Mouse (Mus musculus) myocyte (in vitro differentiated cells): ENCODE results near the gene Ldb2.

Experiments used
- CEBPB ChIP-seq: IDR thresholded peaks from 2 replicates; pipeline ENCODE4 v1.6.1; 2011; ENCODE audit warnings: mild to moderate bottlenecking, moderate library complexity; ENCODE audit not compliant: poor library complexity, insufficient read depth, severe bottlenecking
- E2F4 ChIP-seq: IDR thresholded peaks from one replicate; pipeline ENCODE4 v1.6.1; 2011; ENCODE audit warnings: mild to moderate bottlenecking, control low read depth, moderate library complexity; ENCODE audit not compliant: insufficient read depth
- MAX ChIP-seq: IDR thresholded peaks from one replicate; pipeline ENCODE4 v1.6.1; 2011; ENCODE audit warnings: low read depth, mild to moderate bottlenecking, control low read depth
- MYOD1 ChIP-seq, 3 experiments: IDR thresholded peaks; one replicate each; pipeline ENCODE4 v1.6.1; 2011; ENCODE audit warnings: control low read depth in 2 of 3, low read depth in 2 of 3, mild to moderate bottlenecking in 2 of 3, moderate library complexity in 1 of 3; ENCODE audit not compliant: insufficient read length in 2 of 3, control insufficient read depth in 1 of 3
- MYOG ChIP-seq, 3 experiments: IDR thresholded peaks; one replicate each; pipeline ENCODE4 v1.6.1; 2011; ENCODE audit warnings: control low read depth in 2 of 3, low read depth in 2 of 3, mild to moderate bottlenecking in 2 of 3; ENCODE audit not compliant: insufficient read length in 2 of 3, control insufficient read depth in 1 of 3, insufficient read depth in 1 of 3
- POLR2A ChIP-seq: IDR thresholded peaks from one replicate; pipeline ENCODE4 v1.6.1; 2011; ENCODE audit warnings: low read depth, mild to moderate bottlenecking, control low read depth, moderate library complexity; ENCODE audit not compliant: insufficient read length
- POLR2AphosphoS2 ChIP-seq: IDR thresholded peaks from one replicate; pipeline ENCODE4 v1.6.1; 2011; ENCODE audit warnings: low read depth, control low read depth; ENCODE audit not compliant: insufficient read length
- SRF ChIP-seq: IDR thresholded peaks from one replicate; pipeline ENCODE4 v1.6.1; 2011; ENCODE audit warnings: low read depth; ENCODE audit not compliant: control insufficient read depth, insufficient read length
- TCF12 ChIP-seq: IDR thresholded peaks from one replicate; pipeline ENCODE4 v1.6.1; 2011; ENCODE audit warnings: mild to moderate bottlenecking, control low read depth; ENCODE audit not compliant: poor library complexity, insufficient read depth, severe bottlenecking
- USF1 ChIP-seq: IDR thresholded peaks from one replicate; pipeline ENCODE4 v1.6.1; 2011; ENCODE audit warnings: low read depth, mild to moderate bottlenecking, control low read depth, moderate library complexity

- TF ChIP-seq POLR2A (no peak), TCF12 (no peak), USF1 (no peak), E2F4 (no peak), MAX (no peak), SRF (no peak), MYOD1 (IDR thresholded peaks at IDR 0.05; ENCODE audit: control insufficient read depth in 1 of 3, insufficient read length in 2 of 3, low read depth in 2 of 3) (no peak), POLR2AphosphoS2 (no peak), CEBPB (no peak), MYOG (IDR thresholded peaks at IDR 0.05; ENCODE audit: control insufficient read depth in 1 of 3, insufficient read depth in 1 of 3, insufficient read length in 2 of 3, low read depth in 2 of 3) (no peak)
These were observed 14.9 kb downstream of the Ldb2 start for GRCm38 (mm10) chr5:44784591-44784990.
